Mouse (Mus musculus) lung, postnatal 14 days (tissue): ENCODE measurements at regions not wholly inside any gene's neighbourhood (a gene's known extent, or its start where the extent isn't known, plus 50 kb on each side); places are given as distances from the start of the nearest gene placed in this dataset.
A peak's percentile ranks its signal among the peaks of the same experiment; 100 is the strongest.

Experiments used
- DNase-seq: peaks from one replicate; pipeline ENCODE4 v3.0.0; 2021

DNA sequence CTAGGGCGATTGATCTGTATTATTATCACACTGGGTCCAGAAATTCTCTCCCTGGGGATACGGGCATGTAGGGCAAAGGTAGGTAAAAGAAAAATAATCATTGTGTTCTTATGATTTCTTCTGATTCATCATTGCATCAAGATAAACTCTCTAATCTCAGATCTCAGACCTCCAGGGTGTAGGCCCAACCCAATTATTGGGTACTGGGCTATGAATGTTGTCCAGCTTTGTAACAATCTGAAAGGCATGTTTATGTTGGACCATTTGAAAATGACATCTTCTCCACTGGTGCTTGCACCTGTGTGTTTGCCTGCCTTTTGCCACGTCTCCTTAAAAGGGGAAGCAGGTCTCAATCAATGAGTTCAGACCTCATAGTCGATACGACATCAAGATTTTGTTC, 95.4 kb upstream of the Egr2 start:
- DNase-seq: no peak

DNA sequence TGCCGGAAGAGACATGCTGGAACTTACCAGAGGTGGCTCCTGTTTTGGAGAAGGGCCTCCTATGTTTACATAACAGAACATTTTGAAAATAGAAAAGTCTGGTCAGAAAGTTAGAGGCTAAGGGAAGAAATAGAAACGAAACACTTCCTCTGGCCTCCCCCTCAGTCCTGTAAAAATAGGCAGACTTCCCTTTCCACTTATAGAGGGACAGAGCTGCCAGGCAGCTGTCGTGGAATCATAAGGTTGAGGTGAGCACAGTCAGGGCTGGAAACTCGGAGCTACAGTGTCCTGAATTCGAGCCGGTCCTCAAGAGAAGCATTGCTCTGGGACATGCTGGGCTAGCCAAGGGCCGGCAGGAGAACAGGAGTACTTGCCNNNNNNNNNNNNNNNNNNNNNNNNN, 94.0 kb upstream of the Egr2 start:
- no peak for DNase-seq

DNA sequence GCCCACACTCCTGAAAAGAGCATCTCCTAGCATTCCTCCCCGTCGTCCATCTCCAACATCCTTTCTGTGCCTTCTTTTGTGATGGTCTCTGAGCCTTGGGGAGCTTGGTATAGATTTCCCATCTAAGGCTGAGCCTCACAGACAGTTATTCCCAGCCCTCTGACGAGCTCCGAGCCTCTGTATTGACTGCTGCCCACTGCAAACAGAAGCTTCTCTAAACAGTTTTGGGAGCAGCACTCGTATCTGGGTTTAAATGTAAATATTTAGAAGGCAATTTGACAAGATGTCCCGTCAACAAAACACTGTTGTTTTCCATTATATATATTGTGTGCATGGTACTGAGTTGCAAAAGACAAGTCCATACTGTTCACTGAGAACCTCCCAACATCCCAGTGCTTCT, 86.4 kb upstream of the Egr2 start:
- DNase-seq: no peak

DNA sequence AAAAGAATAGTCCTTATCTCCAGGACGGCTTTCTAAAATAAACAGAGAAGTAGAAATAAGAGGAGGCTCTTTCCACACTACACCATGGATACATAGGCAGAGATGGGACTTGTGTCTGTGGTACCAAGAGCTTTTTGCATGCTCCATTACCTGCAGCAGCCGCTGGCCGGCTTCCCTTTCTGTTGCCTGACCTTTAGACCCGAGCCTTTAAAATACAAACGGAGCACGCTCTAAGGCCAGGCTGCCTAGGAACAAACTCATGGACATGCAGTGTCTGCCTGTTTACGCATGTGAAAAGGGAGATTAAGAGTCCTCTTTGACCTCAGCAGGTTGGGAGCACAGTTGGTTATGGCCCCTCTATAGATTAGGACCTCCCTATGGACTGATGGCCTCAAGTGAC, 81.1 kb upstream of the Egr2 start:
- no peak for DNase-seq

DNA sequence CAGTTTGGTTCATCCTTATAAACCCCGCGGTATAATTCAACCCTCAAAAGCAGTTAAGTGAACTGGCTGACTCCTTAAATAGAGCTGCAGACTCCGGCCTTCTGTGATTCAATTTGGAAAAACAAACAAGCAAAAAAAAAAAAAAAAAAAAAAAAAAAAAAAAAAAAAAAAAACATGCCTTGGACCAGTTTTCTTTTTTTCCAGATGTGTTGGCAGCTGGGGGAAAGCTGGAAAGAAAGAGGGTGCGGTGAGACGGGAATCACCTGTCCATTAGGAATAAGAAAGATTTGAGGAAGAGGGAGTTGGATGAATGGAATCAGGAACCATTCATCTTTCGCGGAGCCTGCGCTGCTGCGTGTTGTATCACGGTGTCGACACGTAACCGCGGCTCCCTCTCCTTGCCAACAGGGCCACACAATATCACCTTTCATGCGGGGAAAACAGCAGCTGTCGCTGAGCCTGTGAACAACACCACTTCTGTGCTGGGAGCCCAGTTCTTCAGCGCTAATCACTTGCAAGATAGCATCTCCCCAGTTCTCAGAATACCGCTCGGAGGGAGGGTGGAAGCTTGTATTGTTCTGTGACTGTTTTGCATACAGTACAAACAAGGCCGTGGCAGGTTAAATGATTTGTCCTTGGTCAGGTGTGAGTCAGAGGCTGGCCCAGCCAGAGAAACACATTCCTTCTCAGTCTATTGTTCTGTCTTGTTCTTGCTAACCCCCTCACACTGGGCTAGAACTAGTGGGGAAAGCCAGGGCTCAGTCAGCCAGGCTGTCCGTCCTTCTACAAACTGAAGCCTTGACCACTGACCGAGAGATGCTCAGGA, 76.6 kb upstream of the Egr2 start:
- peak; percentile 1 for DNase-seq

DNA sequence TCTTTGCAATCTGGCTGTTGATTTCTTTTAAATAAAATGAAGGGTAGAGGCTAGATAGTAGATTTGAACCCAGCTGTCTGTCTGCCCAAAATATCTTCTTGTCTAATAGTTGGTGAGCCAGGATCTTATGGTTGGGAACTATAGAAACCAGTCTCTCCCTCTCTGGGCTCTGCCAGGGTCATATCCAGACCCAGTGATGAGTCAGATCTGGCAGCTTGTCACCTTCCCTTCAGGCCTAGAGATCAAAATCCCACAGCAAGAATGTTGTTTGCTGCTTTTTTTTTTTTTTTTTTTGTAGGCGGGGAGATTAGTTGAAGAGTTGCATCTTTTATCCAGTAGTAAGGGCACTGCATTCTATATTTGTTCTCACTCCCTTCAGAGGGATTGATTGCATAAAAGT, 74.0 kb upstream of the Egr2 start:
- no peak for DNase-seq

DNA sequence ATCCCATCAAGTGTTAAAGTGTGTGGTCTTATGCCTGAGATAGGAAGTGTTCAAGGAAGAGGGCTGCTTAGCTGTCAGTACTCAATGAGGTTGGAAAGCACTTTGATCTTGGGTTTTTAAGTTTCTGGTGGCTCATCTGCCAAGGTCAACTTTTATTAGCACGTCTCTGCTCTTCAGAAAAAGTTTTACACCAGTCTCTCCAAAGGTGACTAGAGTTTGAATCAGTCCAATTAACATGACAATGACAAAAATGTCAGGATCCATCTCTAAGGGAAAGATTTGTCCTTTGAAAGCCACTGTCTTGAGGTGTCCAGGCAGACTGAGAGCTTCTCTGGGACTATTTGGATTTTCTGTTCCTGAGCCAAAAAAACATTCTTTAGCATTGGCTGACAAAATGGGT, 73.4 kb upstream of the Egr2 start:
- no peak for DNase-seq

DNA sequence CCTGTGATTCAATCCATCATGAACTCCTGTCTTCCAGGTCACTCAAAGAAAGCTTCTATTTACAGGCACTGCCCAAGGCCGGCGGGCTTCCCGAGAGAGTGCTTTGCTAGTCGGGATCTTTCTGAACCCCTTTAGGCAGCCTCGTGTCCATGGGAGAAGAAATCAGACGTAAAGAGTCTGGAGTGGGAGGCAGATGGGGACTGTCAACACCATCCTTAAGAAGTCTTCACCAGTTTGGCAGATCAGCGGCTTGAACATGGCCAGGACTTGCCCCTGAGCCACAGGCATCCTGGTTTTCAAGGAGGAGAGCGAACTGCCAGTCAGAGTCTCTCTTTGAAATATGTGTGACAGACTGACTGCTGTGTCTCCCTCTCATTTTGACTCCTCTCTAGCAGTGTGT, 66.6 kb upstream of the Egr2 start:
- no peak for DNase-seq

DNA sequence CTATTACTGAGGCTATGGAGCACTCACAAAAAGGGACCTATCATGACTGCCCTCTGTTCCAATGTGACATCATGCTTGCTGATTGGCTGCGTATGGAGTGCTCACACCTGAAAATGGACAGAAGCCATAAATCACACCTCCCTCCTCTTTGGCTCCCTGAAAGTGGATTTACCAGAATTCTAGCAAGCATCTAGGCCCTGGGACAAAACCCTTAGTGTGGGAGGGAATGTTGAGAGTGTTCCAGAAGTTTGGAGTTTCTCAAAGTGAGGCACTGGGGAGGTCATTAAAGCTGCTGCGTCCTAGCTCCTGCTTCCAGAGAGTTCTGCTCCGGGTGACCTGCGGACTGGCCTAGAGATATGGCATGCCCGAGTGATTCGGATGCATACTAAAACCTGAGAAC, 62.3 kb upstream of the Egr2 start:
- DNase-seq: no peak

DNA sequence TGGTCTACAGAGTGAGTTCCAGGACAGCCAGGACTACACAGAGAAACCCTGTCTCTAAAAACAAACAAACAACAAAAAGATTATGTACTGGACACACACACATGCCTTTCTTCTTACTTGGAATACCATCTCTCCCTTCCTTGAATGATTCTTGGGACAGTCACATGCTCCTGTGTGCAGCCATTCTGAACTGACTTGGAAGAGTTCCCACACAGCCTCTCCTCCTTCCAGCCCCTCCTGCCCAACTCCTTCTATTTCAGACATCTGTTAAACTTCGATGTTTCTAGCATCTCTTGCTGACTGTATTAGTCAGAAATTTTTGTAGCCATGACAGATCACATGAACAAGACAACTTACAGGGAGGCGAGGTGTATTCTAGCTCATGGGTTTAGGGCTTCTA, 60.9 kb upstream of the Egr2 start:
- no peak for DNase-seq

DNA sequence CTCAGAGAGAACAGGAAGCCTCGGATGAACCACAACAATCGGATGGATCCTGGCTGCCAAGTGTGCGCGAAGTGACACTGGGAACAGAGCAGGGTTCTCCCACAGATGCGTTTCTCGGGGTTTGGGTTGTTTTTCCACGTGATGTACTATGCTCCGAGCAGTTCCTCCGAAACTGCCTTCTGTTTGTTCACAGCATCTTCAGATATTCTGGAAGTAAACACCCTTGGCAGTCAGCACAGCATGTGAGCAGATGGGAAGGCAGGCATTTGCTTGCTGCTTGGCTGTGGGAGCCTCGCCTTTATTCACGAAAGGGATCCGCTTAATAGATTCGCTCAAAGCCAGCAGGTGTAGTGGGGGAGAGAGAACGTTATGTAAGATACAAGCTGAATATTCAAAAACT, 53.0 kb upstream of the Egr2 start:
- DNase-seq: no peak

DNA sequence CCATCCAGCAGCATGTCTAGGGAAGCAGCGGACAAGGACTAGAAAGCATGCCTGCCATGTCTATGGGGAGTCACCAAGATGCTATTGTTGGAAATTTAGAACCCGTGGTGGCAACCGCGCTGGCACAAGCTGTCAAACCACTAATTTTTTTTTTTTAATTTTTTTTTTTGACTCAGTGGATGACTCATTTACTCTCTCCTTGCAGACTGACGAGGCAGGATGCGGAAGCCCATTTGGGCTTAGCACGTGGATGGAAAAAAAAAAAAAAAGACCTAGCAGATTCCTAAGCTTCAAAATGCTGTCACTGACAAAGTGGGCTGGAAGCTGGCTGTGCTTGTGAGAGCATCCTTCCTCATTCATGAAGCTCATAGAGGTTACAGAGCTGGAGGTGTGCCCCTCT, 51.9 kb upstream of the Egr2 start:
- DNase-seq: no peak

DNA sequence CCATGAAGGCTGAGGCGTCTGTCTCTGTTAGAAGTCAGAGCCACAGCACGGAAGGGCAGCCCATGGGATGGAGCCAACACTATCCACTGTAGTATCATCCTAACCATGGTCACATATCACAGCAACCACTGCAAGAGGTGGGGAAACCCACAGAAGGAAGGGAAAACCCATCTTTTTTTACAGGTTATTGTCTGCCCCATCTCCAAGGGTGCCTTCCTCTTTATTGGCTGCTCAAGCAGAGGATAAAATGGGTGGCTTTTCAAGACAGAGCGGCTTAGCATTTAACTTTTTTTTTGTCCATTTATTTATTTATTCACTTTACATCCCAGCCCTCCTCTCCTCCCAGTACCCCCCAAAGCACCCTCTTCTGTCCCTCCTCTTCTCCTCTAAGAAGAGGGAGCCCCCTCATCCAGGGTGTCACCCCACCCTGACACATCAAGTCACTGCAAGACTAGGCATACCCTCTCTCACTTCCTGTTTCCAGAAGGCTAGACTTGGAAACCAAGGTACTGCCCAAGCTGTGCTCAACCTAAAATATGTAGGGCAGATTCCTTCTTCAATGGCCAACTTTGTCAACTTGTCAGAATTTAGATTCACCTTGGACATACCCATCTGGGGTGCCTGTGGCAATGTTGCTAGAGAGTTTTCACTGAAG, 51.1 kb upstream of the Egr2 start:
- DNase-seq: no peak
